ENCODE assay signal across 9 mouse cellular contexts in genomic region chr2:116061401-116062021, GRCm38 (mm10). TPM values are rescaled to one million over a fixed set of nuclear protein-coding genes. Genes with fewer than 3 reads are reported as not detected.
DNase-seq lines count a peak whose midpoint lies in the region; ATAC-seq lines count a peak whose summit lies in the region.
"Had no signal": no experiment of that assay in that cellular context is flagged by ENCODE, and none has a peak within 500 bp of the region (broad histone marks: within the 10 kb centered on the region; RNA-seq: fewer than 3 reads in every experiment).

No protein-coding gene starts in this region.

- H3K9ac ChIP-seq in kidney, embryonic 15.5 days, result peak overlapping the region; percentile 89
- peak overlapping the region; percentile 93 for H3K9ac ChIP-seq in embryonic facial prominence, embryonic 12.5 days
- peak overlapping the region; percentile 99 for H3K9ac ChIP-seq in hindbrain, embryonic 14.5 days
- H3K9ac ChIP-seq in lung, embryonic 15.5 days, result peak overlapping the region; percentile 75

- intact Hi-C loops in left cerebral cortex, postnatal 25 days (cut with DNase I), result loop anchor here (2.0 to 10.0 kb wide), 3 partner anchors 99 to 477 kb away; partner anchors contain the start of gene BC052040

- H3K4me1 ChIP-seq in kidney, embryonic 15.5 days, result peaks cover 38% of the 10 kb centered on the region
- peaks cover 12% of the 10 kb centered on the region; the same call in 1 of the 2 replicates for H3K4me1 ChIP-seq in embryonic facial prominence, embryonic 12.5 days
- H3K4me1 ChIP-seq in hindbrain, embryonic 14.5 days (replicated peaks; ENCODE audit: control insufficient read depth, insufficient read depth, low read length), result peaks cover 12% of the 10 kb centered on the region
- H3K4me1 ChIP-seq in lung, embryonic 15.5 days, result peaks cover 27% of the 10 kb centered on the region

- H3K4me3 ChIP-seq in kidney, embryonic 15.5 days (replicated peaks), result peak overlapping the region; percentile 75
- H3K4me3 ChIP-seq in embryonic facial prominence, embryonic 12.5 days, result peak overlapping the region; percentile 76
- H3K4me3 ChIP-seq in hindbrain, embryonic 14.5 days (replicated peaks; ENCODE audit: low read length), result peak overlapping the region; percentile 71
- H3K4me3 ChIP-seq in lung, embryonic 15.5 days, result peak overlapping the region; percentile 67

- no peak for ATAC-seq in kidney, embryonic 15.5 days (replicated peaks; ENCODE audit: low FRiP score)
- ATAC-seq in embryonic facial prominence, embryonic 12.5 days (ENCODE audit: insufficient number of reproducible peaks, insufficient read depth, low FRiP score, low TSS enrichment), result no peak
- no peak for ATAC-seq in hindbrain, embryonic 14.5 days (ENCODE audit: low FRiP score)
- no peak for ATAC-seq in lung, embryonic 15.5 days (ENCODE audit: borderline replicate concordance, extremely low read depth, low FRiP score, low TSS enrichment)
- ATAC-seq: Patski had no signal

- no peaks in the 10 kb centered on the region for H3K27me3 ChIP-seq in kidney, embryonic 15.5 days
- H3K27me3 ChIP-seq in embryonic facial prominence, embryonic 12.5 days, result no peaks in the 10 kb centered on the region
- peaks cover 5% of the 10 kb centered on the region; the same call in 1 of the 2 replicates for H3K27me3 ChIP-seq in hindbrain, embryonic 14.5 days (ENCODE audit: control insufficient read depth, insufficient read depth, low read length)
- peaks cover 15% of the 10 kb centered on the region for H3K27me3 ChIP-seq in lung, embryonic 15.5 days
- H3K27me3 ChIP-seq: Patski had no signal

- no peaks in the 10 kb centered on the region for H3K9me3 ChIP-seq in kidney, embryonic 15.5 days (replicated peaks)
- no peaks in the 10 kb centered on the region for H3K9me3 ChIP-seq in embryonic facial prominence, embryonic 12.5 days
- no peaks in the 10 kb centered on the region for H3K9me3 ChIP-seq in hindbrain, embryonic 14.5 days (ENCODE audit: control insufficient read depth, low read length)
- no peaks in the 10 kb centered on the region for H3K9me3 ChIP-seq in lung, embryonic 15.5 days

- DNase-seq in kidney, postnatal 36 days, result no peak
- DNase-seq in hindbrain, embryonic 14.5 days (ENCODE audit: low spot score), result peak; percentile 32
- no peak for DNase-seq in left cerebral cortex, postnatal 25 days (ENCODE audit: low spot score in 2 of 2)
- no peak for DNase-seq in urinary bladder, adult 18-20 months (ENCODE audit: low spot score in 2 of 2)
- no peak for DNase-seq in left cerebral cortex, adult 9 months (ENCODE audit: low spot score in 2 of 2)

- H3K36me3 ChIP-seq in kidney, embryonic 15.5 days, result 0 out of 2 replicates have a peak, but pooled peaks cover 4% of the 10 kb centered on the region
- no peaks in the 10 kb centered on the region for H3K36me3 ChIP-seq in embryonic facial prominence, embryonic 12.5 days
- peaks cover 23% of the 10 kb centered on the region for H3K36me3 ChIP-seq in hindbrain, embryonic 14.5 days (replicated peaks; ENCODE audit: control insufficient read depth, insufficient read depth)
- no peaks in the 10 kb centered on the region; the same call in 1 of the 2 replicates for H3K36me3 ChIP-seq in lung, embryonic 15.5 days

- peak overlapping the region; percentile 98 for H3K27ac ChIP-seq in kidney, embryonic 15.5 days
- H3K27ac ChIP-seq in embryonic facial prominence, embryonic 12.5 days, result peak overlapping the region; percentile 97
- H3K27ac ChIP-seq in hindbrain, embryonic 14.5 days, result peak overlapping the region; percentile 99
- peak overlapping the region; percentile 89; the same call in 1 of the 2 replicates for H3K27ac ChIP-seq in lung, embryonic 15.5 days

- under 1% methylated on average over 30 of the region's 30 CpGs for WGBS in kidney, embryonic 15.5 days
- under 1% methylated on average over 30 of the region's 30 CpGs for WGBS in embryonic facial prominence, embryonic 12.5 days
- 0% methylated on average over 30 of the region's 30 CpGs for WGBS in hindbrain, embryonic 14.5 days
- WGBS in lung, embryonic 15.5 days, result under 1% methylated on average over 30 of the region's 30 CpGs

- peak overlapping the region; percentile 72 for H3K4me2 ChIP-seq in kidney, embryonic 15.5 days
- H3K4me2 ChIP-seq in embryonic facial prominence, embryonic 12.5 days (replicated peaks), result peak overlapping the region; percentile 63
- H3K4me2 ChIP-seq in hindbrain, embryonic 14.5 days (replicated peaks), result peak overlapping the region; percentile 65
- H3K4me2 ChIP-seq in lung, embryonic 15.5 days, result peak overlapping the region; percentile 79

RNA-seq across cellular contexts. Expression of gene Meis2, which starts 4.1 kb away (rescaled TPM):
- polyA plus RNA-seq in kidney, embryonic 15.5 days (2015; fragmentation: Nextera tagmentation; extraction: Ambion mirVana), result 85.5 and 94.3 TPM in 2 replicates
- polyA plus RNA-seq in embryonic facial prominence, embryonic 12.5 days (2016; fragmentation: Nextera tagmentation; extraction: Ambion mirVana), result 71.2 and 71.7 TPM in 2 replicates
- polyA plus RNA-seq in hindbrain, embryonic 14.5 days (2014; fragmentation: Nextera tagmentation; extraction: Ambion mirVana), result 136 and 159 TPM in 2 replicates
- polyA plus RNA-seq in lung, embryonic 15.5 days (2015; fragmentation: Nextera tagmentation; extraction: Ambion mirVana), result 24.4 and 25.8 TPM in 2 replicates
- total RNA-seq in left cerebral cortex, postnatal 25 days (2021), result 100 to 1,000 TPM in 1 of 2 experiments, 10 to 100 TPM in 1; 94.3 to 130 TPM
